Mouse (Mus musculus): Measurements from ENCODE around the gene Mrpl21. TPM values are rescaled to one million over a fixed set of nuclear protein-coding genes. Genes with fewer than 3 reads are reported as not detected.

Gene Mrpl21
- 10 to 100 TPM; 71.8 to 72.5 TPM for total RNA-seq (2021)
- long read RNA-seq, experiment 1, transcript Mrpl21-201 (7 exons, 802 nt): major isoform, 26 of 27 reads
- long read RNA-seq, experiment 1, partial matches to known transcripts: 0 of 27 reads
- long read RNA-seq, experiment 1, other reads (novel, unspliced or antisense): 1 of 27 reads
- long read RNA-seq, experiment 2, transcript Mrpl21-203 (6 exons, 674 nt): minor isoform, 5 of 95 reads
- long read RNA-seq, experiment 2, transcript Mrpl21-201 (7 exons, 802 nt): major isoform, 85 of 95 reads
- long read RNA-seq, experiment 2, partial matches to known transcripts: 1 of 95 reads
- long read RNA-seq, experiment 2, other reads (novel, unspliced or antisense): 4 of 95 reads

DNA sequence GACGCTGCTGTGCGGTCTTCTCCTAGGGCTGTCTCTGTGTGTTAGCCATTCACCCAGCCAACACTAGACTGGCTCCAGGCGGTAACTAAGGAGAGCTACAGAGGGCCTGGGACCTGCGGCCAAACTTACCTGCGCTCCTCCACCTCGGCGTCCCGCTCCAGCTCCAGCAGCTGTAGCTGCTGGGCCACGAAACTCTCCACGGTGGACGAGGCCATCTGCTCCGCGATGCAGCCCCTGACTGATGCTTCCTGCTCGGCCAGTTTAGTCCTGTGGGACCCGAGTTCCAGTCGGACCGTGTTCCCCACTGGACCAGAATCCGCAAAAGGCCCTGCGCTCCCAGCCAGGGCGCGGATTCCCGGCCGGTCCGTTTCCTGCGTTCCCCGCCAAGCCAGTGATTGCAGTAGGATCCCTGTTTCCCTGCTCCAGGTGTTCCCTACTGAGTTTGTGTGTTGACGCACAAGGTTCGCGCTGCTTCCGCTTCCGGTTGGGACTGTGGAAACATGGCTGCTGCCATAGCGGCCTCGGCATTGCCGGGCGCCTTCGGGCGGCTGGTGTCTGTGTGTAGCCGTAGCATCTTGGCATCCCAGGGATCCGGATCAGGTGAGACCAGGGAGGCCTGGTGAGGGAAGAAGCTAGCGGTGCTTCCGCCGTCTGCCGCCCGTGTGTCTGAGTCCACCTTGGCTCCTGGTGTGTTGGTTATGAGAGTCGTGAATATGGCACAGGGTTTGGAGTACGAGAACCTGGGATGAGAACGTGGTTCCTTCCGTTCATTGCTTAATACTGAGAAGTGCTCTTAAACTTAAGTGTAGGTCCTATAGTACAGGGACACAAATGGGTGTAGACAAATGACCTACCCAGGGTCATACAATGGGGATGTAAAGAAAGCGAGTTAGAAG lies at the start of gene Mrpl21, which contains the start of gene Ighmbp2:
TSS of gene Mrpl21 (plus strand) at position 330 of the 896 bp plus-strand sequence.
TSS of gene Ighmbp2 (minus strand) at position 446 of the 896 bp plus-strand sequence.
- DNase-seq (ENCODE audit: low spot score in 2 of 2): peak; percentile 84 to 85

DNA sequence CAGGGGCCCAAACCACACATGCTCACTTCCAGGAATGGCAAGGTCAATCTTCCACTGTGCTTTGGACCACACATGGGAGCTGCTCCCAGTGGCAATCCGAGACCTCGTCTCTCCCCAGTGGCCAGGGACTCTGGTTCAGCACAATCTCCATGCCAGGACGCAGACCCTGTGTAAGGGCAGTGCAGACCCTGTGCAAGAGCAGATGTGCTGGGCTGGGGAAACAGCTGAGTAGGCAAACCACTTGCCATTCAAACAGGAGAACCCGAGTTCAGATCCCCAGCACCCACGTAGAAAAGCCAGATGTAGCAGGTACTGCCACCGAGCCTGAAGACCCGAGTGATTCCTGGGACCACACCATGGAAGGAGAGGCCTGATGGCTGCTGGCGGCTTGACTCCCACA lies 22.7 kb upstream of the Mrpl21 start:
- no peak for DNase-seq (ENCODE audit: low spot score in 2 of 2)

DNA sequence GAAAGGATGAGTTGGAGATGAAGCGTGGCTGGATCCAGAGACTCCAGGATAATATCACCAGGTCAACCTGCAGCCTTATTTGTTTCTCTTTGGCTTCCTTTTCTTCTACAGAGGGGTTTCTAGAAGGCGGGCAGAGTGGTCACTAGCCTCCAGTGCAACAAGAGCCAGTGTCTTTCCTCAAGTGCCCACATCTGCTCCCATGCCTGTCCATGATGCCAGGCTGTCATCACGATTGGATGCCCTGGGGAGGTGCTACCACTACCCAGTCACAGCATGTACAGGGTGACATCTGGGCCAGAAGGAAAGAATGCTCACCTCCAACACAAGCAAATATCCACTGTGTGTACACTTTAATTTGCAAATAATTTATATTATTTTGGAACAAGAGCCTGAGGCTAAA lies 22.1 kb upstream of the Mrpl21 start:
- DNase-seq (ENCODE audit: low spot score in 2 of 2): no peak

DNA sequence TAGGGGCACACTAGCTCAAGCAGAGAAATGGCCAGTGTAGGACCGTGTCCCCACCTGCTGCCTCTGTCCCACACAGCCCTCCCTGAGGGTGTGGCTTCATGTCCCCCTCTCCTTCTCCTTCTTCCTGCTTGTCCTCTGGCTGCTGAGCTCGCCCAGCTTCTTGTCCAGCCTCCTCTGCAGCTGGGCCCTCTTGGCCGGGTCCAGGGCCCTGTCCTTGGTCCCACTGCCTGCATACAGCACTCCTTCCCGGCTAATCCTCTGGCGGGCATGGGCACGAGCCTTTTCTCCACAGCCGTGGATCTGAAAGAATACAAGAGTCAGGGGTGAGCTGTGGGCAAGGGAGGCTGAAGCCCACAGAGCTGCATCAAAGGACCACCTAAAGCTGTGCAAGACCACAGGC lies 21.4 kb upstream of the Mrpl21 start:
- no peak for DNase-seq (ENCODE audit: low spot score in 2 of 2)

DNA sequence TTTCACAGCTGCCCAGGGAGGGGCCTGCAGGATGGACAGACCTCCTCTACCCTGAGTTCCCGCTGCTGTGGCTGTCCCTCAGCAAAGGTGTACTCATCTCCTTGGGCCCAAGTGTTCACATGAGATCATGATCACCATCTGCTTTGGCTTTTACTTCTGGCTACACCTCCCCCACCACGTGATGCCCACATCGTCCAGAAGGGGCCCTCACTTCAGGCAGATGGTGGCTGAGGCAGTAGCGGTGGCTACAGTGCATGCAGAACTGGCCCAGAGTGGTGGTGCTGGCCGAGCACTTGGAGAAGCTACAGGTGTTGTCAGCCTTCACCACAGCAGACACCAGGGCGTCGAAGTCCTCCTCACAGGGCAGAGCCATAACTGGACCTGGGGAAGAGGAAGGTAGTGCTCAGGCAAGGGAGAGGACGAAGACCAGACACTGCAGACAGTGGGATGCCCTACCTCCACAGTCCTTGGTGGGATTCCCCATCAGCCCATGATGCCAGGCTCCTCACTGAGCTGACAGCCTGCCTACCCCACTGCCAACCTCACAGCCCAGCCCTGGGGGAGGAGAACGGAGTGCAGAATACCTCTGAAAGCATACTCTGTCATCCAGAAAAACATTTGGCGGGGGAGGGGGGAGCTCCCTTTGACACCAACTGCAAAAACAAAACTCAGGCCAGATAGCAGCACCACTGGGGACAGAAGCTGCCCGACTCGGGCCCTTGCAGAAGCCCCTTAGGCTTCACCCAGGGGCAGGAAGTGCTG lies 20.8 kb upstream of the Mrpl21 start:
- no peak for DNase-seq (ENCODE audit: low spot score in 2 of 2)

DNA sequence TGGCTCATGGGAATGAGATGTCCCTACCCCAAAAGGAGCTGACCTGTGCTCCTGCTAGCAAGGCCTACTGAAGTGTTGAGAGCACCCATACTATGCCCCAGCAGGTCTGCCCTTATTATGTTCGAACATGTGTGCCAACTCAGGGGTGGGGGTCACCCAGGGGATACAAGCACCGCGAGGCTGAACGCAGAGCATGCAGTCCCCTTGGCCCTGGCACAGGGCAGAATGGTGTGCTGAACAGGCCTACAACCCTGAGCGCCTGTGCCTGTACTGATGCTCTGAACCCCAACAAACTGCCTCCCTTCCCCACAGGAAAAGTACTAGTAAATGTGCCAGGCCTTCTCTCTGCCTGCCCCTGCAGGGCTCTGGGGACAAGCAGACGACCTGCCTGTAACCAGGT lies 18.4 kb upstream of the Mrpl21 start:
- DNase-seq (ENCODE audit: low spot score in 2 of 2): no peak

DNA sequence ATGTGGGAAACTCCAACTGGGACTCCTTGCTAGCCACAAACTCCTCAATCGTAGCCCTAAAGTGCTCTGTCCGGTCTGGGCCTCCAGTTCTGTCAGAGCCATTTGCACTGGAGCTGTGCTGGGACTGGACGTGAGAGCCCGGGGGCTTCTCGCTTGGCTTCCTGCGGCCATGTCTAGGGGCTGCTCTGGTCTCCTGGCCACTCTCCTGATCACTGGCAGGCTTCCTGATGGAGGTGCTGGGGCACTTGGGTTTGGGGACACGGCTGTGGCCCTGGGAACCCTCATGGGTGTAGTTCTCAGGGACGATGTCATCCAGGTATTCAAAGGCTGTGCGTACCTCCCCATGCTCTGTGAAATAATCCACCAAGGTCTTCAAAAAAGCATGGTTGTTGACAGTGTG lies 17.5 kb upstream of the Mrpl21 start:
- DNase-seq (ENCODE audit: low spot score in 2 of 2): peak; percentile 0 to 17

DNA sequence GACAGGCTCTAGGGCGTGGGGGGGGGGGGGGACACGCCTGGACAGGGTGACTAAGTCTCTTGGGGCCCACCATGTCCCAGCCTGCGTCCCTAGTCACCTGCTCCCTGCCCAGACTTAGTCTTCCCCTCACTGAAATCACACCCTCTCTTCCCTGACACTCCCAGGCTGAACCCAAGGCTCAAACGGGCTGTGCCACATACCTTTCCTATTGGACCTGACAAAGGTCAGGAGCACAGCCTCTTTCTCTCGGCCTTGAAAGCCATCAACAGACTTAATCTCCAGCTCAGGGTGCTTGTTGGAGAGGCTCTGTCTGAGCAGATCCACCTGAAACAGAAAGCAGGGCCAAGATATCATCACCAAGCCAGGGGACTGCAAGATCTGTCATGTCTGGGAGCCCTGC lies 16.6 kb upstream of the Mrpl21 start:
- DNase-seq (ENCODE audit: low spot score in 2 of 2): peak; percentile 0 to 15

DNA sequence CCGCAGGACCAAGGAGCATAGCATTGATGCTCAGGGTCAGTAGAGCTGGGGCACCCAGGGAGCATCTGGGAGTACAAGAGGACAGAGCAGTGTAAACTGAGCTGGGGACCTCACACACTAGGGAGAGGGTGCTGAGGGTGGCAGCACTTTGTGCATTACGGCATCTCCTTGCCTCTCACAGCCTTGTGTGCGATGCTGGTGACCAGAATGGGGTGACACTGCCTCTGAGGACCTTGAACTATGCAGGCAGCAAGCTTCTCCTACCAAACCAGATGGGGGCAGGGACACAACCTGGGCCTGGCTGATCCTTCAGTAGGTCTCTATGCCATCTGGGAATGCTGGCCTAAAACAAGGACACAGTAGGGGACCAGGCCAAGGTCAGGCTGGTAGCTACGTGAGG lies 16.0 kb upstream of the Mrpl21 start:
- peak; percentile 1 to 14 for DNase-seq (ENCODE audit: low spot score in 2 of 2)

DNA sequence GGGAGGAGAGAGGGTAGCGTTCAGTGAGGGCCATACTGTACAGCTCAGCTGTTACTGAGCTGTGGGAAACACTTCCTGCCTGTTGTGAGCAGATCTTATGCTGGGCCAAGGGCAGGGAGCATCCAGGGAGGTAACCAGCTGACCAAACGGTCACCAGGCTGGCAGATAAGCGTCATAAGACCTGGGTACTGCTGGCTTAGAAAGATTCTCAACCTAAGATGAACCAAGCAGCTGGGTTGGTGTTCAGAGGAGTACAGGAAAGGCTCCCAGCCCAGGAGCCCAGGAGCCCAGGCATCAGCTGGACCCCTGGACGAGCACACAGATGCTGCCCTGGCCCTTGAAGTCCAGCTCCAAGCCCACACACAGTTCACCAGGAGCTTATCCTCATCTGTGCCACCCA lies 15.4 kb upstream of the Mrpl21 start:
- peak; percentile 0 to 10 for DNase-seq (ENCODE audit: low spot score in 2 of 2)

DNA sequence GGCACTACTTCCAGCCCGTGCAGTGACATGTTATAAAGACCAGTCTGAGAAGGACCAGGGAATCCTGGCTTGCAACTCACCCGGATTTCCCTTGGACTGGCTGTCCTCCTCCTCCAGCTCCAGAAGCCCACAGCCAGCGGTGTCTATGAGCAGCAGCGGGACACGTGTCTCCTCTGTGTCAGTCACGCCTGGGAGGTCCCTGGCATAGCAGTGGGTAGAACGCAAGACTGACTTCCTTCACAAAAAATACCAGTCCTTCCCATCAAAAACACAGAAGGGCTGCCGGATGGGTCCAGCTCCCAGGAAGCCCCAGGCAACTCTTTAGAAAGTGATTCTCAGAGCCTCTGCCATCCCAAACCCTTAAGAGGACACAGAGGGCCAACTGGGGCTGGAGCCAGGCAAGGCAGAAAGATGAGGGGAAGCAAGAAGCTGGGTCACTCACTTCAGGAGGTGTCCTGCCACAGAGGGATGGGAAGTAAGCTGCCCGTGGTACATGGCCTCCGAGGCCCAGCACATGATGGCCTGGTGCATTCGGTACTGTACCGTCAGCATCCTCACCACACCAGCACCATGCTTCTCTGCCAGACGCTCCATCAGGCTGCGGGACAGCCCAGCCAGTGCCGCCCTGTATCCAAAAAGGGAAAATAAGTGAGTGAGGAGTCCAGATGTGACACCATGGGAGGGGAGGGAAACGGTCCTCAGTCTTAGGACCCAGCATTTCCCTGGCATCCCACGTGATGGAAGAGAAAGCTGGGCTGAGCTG lies 14.3 kb upstream of the Mrpl21 start:
- peak in 1 of 2 experiments; percentile 10 for DNase-seq (ENCODE audit: low spot score in 2 of 2)

DNA sequence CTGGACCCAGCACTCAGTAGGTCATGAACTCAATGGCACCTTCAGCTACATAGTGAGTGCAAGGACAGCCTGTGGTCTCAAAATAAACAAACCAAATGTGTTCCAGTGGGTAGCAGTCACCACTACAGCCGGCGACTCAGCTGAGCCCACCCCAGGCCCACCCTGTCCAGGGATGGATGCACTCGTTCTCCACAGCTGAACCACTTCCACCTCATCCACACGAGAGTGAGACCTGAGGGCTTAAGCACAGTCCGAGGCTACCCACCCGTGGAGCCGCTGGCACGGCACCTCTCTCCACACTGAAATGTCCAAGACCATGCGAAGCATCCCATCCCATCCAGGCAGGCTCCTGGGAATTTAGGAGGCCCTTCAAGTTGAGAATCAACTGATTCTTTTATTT lies 13.4 kb upstream of the Mrpl21 start:
- peak in 1 of 2 experiments; percentile 8 for DNase-seq (ENCODE audit: low spot score in 2 of 2)

DNA sequence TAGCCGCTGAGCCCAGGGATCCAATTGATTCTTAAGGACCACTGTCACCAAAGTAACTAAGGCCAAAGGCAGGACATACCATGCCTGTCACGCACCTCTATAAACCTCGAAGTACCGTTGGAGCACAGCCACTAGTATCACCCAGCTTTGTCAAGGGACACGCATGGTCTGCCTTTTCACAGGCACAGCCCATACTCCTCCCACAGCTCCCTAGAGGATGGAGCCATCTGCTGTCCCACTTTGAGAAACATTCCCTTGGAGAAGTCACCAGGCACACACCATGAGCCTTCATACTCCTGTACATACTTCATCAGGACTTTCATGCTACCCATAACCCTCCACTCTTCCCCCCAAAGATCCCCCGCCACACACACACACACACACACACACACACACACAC lies 12.9 kb upstream of the Mrpl21 start:
- peak in 1 of 2 experiments; percentile 5 for DNase-seq (ENCODE audit: low spot score in 2 of 2)

DNA sequence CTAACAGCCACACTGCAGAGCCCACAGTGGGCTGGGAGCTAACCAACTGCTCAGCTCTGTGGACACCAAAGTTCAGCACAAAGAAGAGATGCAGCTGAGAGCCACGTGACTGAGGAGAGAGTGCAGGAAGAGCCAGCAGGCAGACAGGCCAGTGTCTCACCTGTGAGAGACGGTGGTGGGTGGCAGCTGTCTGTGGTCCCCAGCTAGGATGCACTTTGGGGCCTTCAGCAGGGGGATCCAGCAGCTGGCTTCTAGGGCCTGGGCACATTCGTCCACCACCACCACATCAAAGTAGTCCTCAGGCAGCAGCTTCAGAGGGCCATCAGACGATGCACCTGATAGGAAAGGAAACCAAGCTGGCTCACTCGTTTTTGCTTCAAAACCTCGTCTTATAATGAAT lies 11.3 kb upstream of the Mrpl21 start:
- peak in 1 of 2 experiments; percentile 14 for DNase-seq (ENCODE audit: low spot score in 2 of 2)

DNA sequence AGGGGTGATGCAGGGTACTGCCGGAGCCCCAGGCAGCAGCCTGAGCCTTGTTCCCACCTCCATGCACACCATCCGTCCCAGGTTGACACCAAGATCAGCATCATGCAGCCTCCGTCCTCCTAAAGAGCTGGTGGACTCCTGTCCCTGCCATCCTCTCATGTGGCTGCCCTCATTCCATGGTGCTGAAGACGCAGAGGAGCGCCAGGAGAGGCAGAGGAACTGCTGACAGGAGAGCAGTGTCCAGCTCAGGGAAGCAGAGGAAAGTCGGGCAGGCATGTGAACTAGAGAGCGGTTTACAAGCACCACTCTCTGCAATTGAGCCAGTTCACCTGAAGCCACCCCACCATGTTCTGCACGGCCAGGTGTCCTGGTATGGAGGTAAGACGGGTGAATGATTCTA lies 9.4 kb upstream of the Mrpl21 start:
- DNase-seq (ENCODE audit: low spot score in 2 of 2): no peak

DNA sequence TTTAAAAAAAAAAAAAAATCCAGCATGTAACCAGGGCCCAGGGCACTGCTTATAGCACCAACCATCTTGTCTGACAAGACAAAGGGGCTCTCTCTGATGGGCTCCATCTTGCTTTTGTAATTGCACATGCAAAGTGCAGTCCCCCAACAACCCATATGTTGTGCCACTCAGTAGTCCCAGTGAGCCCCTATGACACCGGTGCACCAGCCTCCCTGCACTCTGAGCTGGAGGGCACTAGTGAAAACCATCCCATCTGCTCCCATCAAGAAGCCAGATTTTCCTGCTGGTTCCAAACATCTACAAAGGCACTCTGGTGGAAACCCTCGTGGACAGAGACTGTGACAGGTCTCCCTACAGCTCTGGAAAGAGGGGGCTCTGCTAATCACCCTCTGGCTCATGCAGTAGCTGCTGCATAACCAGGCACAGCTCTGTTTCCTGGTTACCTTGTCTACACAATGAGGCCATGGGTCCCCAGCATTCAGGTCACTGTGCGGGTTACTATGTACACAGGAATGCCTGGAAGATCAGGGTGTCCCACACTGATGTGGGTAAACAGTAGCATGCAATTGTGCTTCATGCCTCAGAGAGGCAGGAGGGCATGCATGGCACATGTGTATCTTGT lies 6.8 kb upstream of the Mrpl21 start:
- no peak for DNase-seq (ENCODE audit: low spot score in 2 of 2)

DNA sequence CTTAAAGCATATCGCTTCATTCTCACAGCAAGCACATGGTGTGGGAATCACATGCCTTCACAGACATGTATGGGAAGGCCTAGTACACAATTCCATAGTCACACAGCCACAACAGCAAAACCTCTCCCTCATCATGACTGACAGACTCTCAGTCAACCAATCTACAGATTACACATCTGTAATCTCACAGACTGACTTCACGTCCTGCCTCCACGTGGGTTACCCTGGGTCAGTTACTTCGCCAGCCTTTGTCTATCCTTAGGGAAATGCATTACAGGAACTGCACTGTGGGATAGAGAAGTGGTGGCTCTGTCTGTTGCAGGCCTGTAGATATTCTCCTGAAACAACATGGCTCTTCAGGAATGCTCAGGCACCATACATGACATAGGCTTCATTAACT lies 815 bp upstream of the Mrpl21 start:
- no peak for DNase-seq (ENCODE audit: low spot score in 2 of 2)

DNA sequence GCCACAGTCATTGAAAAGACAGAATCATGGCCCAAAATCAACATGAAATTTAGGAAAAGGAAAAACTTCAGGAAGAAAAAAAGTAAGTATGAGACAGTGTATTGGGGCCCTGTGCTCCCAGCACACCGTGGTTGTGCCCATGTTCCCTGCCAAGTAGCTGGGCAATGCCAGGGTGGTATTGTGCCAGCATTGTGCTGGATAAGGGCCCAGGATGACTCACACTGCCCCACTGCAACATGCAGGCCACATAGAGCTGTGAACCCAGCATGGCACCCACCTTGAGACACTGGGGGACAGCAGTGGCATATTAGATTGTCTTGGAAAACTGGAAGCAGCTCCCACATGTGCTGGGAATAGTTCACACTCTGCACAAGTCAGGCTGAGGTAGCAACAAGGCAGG lies 6.3 kb downstream of the Mrpl21 start:
- no peak for DNase-seq (ENCODE audit: low spot score in 2 of 2)

DNA sequence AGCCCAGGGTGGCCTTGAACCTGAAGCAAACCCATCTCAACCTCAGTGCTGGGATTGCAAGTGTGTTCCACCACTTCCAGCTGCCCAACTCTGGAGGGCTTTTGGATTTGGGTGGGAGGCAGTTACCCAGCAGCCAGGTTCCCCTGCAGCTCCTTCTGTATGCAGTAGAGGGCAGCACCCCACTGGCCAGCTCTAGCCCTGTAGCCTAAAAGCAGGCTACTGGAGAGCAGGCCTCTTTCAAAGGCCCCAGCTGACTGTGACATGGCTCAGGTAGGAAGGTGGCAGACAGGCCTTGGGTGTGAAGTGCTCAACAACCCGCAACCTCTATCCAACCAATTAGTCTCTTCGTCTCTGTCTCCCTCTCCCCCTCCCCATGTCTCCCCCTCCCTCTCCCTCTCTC lies 9.3 kb downstream of the Mrpl21 start:
- peak; percentile 50 to 60 for DNase-seq (ENCODE audit: low spot score in 2 of 2)

DNA sequence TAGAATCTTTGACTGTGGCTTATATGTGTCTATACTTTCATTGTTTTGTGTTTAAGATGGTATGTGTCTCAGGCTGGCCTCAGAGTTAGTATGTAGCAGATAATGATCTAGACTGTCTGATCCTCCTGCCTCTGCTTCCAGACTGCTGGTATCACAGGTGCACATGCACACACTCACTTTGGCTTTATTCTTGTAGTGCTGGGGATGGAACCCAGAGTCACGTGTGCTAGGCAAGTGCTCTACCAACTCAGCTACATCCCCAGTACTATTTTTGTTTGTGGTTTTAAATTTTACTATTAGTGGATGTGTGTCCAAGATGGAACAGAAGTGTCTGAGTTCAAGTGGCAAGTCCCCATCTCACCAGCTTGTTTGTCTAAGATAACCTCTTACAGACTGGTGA lies 10.3 kb downstream of the Mrpl21 start:
- DNase-seq (ENCODE audit: low spot score in 2 of 2): no peak
